Mouse (Mus musculus): Measurements from ENCODE around the gene Olfr553. TPM values are rescaled to one million over a fixed set of nuclear protein-coding genes. Genes with fewer than 3 reads are reported as not detected.
"Not testable (repeated sequence)": the region's sequence is repeated elsewhere in the genome, so short reads cannot be mapped to it uniquely, and the experiment has no call there.

Olfr553 gene
- total RNA-seq (2014; fragmentation: Nextera tagmentation), result not detected in 2 replicates
- not detected in 2 replicates for total RNA-seq (2017)

GRCm38 (mm10) chr7:102618118-102618517 lies at the start of gene Olfr553:
Olfr553 (minus strand) TSS chr7:102618218.
- ATAC-seq (replicated peaks; ENCODE audit: low FRiP score, low TSS enrichment, poor library complexity, severe bottlenecking), result no peak

GRCm38 (mm10) chr7:102665378-102665777 lies 47.4 kb upstream of the Olfr553 start:
- ATAC-seq (replicated peaks; ENCODE audit: low FRiP score, low TSS enrichment, poor library complexity, severe bottlenecking), result no peak

- ATAC-seq (replicated peaks; ENCODE audit: low FRiP score, low TSS enrichment, poor library complexity, severe bottlenecking), result no peak
Observed at GRCm38 (mm10) chr7:102664599-102664998, 46.6 kb upstream of the Olfr553 start, which contains the start of gene Olfr556. Olfr556 (plus strand) TSS chr7:102664899.

- no peak for ATAC-seq (replicated peaks; ENCODE audit: low FRiP score, low TSS enrichment, poor library complexity, severe bottlenecking)
Observed at GRCm38 (mm10) chr7:102658523-102658922, 40.5 kb upstream of the Olfr553 start, which contains the start of gene Olfr555. Olfr555 (plus strand) TSS chr7:102658823.

- not testable (repeated sequence) for ATAC-seq (replicated peaks; ENCODE audit: low FRiP score, low TSS enrichment, poor library complexity, severe bottlenecking)
Observed at GRCm38 (mm10) chr7:102644945-102645344, 26.9 kb upstream of the Olfr553 start.

GRCm38 (mm10) chr7:102638132-102638531 lies 20.1 kb upstream of the Olfr553 start, which contains the start of gene Olfr554:
Olfr554 (plus strand) TSS chr7:102638432.
- no peak for ATAC-seq (replicated peaks; ENCODE audit: low FRiP score, low TSS enrichment, poor library complexity, severe bottlenecking)

GRCm38 (mm10) chr7:102636665-102637064 lies 18.6 kb upstream of the Olfr553 start:
- ATAC-seq (replicated peaks; ENCODE audit: low FRiP score, low TSS enrichment, poor library complexity, severe bottlenecking), result peak; percentile 88

DNA sequence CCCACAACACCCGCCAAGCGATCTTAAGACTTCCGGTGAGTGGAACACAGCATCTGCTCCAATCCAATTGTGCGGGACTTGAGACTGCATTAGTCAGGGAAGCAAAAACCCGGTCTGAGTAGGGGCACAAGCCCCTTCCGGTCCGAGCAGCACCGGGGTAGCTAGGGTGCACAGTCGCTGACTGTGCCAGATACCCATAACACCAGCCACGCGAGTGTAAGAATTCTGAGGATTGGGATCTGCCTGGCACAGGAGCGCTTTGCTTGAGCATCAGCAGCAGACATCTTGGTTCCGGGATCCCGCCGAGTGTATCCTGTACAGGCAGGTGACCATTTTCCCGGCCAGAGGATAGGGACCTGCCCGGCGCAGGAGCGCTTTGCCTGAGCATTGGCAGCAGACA lies 2.4 kb upstream of the Olfr553 start:
- not testable (repeated sequence) for ATAC-seq (replicated peaks; ENCODE audit: low FRiP score, low TSS enrichment, poor library complexity, severe bottlenecking)

DNA sequence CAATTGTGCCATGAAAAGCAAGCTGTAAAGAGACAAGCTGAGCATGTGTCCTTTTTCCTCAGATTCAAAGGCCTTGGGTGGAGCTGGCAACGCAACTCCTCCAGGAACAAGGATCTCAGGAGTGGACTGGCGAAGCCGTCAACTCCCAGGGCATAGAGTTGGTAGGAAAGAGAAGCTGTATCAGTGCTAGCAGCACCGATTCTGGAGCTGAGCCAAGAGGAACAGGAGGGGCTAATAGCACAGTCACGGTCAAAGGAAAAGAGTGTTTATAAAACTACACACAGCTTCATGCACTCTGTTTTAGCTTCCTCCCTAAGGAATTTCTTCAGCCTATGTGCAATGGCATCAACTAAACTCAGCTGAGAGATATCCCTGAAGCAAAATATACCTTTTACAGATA lies 1.6 kb upstream of the Olfr553 start:
- no peak; the same call in 1 of the 2 replicates for ATAC-seq (replicated peaks; ENCODE audit: low FRiP score, low TSS enrichment, poor library complexity, severe bottlenecking)

DNA sequence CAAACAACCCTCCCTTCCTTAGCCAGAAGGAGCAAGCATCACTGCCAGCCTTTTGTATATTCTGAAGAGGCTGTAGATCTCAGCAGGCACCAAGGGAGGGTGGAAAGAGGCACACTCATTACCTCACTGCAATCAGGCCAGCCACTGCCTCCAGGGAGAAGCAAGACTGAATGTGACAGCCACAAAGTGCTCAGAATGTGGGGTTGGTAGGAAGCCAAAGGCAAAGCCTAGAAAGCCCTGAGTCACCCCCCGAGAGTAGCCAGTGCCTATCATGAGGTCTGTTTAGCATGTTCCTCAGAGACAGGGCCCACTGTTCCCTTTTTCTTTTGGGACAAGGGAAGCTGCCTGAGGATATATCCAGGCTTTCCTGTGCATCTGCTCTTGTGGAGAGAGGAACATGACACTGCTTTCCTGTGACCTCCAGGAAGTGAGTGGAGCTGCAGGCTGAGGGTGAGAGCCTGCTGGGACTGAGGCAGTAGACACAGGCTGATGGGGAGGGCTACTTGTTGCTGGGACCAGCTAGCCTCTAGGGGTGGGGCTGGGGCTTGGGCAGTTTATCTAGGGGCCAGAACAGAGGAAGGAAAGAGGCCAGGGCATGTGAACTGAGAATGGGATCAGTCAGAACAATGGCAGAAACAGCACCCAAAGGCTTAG lies 20.5 kb downstream of the Olfr553 start, which contains the start of gene Olfr552:
Gene Olfr552 (plus strand): TSS at position 393 of the 654 bp plus-strand sequence.
- peak; percentile 68 for ATAC-seq (replicated peaks; ENCODE audit: low FRiP score, low TSS enrichment, poor library complexity, severe bottlenecking)

DNA sequence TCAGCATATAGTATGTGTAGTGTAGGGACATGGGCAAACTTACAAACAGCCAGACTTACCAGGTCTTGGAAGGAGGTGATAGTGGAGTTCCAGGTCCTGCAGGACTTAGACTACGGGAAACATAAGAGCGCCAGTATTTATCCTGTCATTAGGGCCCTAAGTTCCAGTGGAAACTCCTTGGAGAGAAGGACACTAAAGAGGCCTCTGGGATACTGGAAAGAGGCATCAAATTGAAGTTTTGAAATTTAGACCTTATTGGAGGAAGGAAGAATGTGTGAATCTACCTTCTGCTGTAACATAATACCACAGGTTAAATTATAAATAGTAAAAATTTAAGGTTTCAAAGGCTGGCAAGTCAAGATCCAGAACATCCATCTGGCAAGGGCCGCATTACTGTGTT lies 26.2 kb downstream of the Olfr553 start, which contains the start of gene Olfr551:
Gene Olfr551 (minus strand): TSS at position 101 of the 400 bp plus-strand sequence.
- no peak for ATAC-seq (replicated peaks; ENCODE audit: low FRiP score, low TSS enrichment, poor library complexity, severe bottlenecking)

DNA sequence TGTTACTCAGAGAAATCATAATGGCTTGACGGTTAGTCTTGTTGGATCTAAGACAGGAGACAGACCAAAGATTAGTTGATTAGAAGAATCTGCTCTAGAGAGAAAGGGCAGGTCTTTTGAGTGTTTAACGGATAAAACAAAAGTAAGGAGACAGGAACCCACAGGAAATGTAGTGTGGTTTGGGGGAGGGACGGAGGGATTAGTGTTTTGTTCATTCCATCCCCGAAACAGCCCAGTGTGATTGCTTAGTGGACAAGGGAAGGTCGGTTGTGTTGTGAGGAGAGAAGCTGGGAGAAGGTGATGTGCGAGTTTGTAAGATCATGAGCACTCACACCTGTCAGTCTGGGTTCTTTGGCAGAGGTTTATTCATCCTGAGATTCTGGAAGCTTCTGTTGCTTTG lies 42.0 kb downstream of the Olfr553 start:
- 0 out of 2 replicates have a peak, but pooled peaks have one; percentile 34 for ATAC-seq (replicated peaks; ENCODE audit: low FRiP score, low TSS enrichment, poor library complexity, severe bottlenecking)

- no peak for ATAC-seq (replicated peaks; ENCODE audit: low FRiP score, low TSS enrichment, poor library complexity, severe bottlenecking)
Observed at GRCm38 (mm10) chr7:102573174-102573830, 44.7 kb downstream of the Olfr553 start.

GRCm38 (mm10) chr7:102571142-102571541 lies 46.9 kb downstream of the Olfr553 start, which contains the start of gene Olfr550:
Olfr550 (plus strand) TSS chr7:102571442.
- ATAC-seq (replicated peaks; ENCODE audit: low FRiP score, low TSS enrichment, poor library complexity, severe bottlenecking), result no peak

GRCm38 (mm10) chr7:102566219-102566618 lies 51.8 kb downstream of the Olfr553 start:
- ATAC-seq (replicated peaks; ENCODE audit: low FRiP score, low TSS enrichment, poor library complexity, severe bottlenecking), result peak; percentile 54

GRCm38 (mm10) chr7:102564999-102565997 lies 52.7 kb downstream of the Olfr553 start, which contains the start of gene Trim21:
Trim21 (minus strand) TSS chr7:102565486.
- peak; percentile 100 for ATAC-seq (replicated peaks; ENCODE audit: low FRiP score, low TSS enrichment, poor library complexity, severe bottlenecking)

Data from megakaryocyte-erythroid progenitor cell, adult 5-6 weeks (primary cell).